Mouse (Mus musculus): ENCODE results near the gene Dlg2.

GRCm38 (mm10) chr7:91044998-91045741 is 568.7 kb downstream of the Dlg2 start:
- TF ChIP-seq POLR2A (IDR thresholded peaks at IDR 0.05; ENCODE audit: insufficient read depth, low read depth, low read length) (no peak), EP300 (IDR thresholded peaks at IDR 0.05; ENCODE audit: insufficient read depth, low read depth, low read length) (no peak)
